Mouse (Mus musculus) neural tube, postnatal 0 days (tissue): ENCODE data around the gene Crb3. TPM values are rescaled to one million over a fixed set of nuclear protein-coding genes. Genes with fewer than 3 reads are reported as not detected.

Experiments used
- polyA plus RNA-seq: library from polyadenylated mRNA; unstranded; fragments of >200 nt; fragmentation: Nextera tagmentation; extraction: Ambion mirVana; gene quantifications from 2 replicates; pipeline ENCODE4 v1.2.1, GENCODE M21; 2015

Crb3 gene
- polyA plus RNA-seq = 2.5 and 3.3 TPM in 2 replicates

DNA sequence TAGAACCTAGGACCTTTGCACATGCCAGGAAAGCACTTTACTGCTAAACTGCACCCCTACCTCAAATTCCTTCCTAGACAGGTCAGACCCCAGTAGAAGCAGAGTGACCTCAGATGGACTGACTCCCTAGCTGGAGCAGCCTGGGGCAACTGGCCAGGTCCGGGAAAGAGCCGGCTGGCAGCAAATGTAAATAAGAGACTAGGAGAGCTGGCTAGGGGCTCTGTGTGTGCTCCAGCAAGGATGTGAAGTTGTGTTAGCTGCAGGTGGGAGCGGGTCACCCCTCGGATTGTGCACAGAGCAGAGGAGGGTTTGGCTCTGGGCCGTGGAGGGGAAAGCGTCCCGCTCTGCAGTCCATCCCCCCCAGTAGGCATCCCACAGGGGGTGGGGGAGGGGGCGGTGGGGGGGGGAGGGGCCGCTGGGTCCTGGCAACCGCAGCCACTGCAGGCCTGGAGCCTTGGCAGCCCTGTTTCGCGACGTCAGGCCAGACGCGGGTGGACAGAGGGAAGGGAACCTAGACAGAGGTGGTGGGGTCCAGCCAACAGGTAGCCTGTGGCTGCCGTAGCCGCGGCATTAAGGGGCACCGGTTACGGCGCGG, at the start of gene Crb3:
Gene Crb3 (plus strand): TSS at position 215 of the 595 bp plus-strand sequence.

DNA sequence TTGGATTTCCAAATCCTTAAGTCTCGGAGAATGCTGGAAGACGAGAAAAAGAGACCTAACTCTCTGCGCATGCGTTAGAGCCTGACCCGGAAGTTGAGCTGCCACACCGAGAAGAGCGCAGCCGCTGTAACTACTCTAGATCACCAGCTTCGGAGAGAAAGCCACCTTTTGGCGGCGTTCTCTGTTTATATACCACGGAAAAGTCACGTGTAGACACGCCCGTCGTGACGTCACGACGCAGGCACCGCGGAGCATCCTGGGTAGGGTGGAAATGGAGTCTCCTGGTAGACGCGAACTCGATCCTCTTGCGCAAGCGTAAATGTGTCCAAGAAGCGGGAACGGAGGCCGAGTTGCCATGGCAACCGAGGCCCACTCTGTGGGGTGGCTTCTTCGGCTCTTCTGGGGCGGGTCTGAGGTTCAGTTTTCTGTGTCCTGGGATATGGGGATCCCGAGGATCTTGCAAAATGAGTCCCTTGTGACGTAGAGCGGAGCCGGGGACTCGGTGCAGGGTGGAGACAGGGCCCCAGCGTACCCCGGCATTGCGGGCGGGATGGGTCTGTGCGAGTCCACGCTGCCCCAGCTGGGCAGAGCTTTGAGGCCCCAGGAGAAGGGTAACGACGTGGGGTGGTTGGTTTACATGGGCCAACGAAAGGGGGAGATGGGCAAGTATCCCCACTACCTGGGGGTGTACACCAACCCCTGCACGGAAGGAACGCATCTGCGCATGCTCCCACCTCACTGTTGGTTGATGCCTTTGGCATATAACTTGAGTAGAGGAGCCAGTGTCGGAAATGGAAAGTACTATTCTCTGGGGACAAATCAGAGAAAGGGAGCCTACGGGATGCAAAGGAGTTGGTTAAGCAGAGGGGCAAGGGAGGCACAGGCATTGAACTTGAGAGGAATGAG, 47.4 kb upstream of the Crb3 start, which contains the start of the genes Gtf2f1 and Gm17949:
Gene Gtf2f1 (minus strand): TSS at position 53 of the 906 bp plus-strand sequence.
Gene Gm17949 (plus strand): TSS at position 234 of the 906 bp plus-strand sequence.

DNA sequence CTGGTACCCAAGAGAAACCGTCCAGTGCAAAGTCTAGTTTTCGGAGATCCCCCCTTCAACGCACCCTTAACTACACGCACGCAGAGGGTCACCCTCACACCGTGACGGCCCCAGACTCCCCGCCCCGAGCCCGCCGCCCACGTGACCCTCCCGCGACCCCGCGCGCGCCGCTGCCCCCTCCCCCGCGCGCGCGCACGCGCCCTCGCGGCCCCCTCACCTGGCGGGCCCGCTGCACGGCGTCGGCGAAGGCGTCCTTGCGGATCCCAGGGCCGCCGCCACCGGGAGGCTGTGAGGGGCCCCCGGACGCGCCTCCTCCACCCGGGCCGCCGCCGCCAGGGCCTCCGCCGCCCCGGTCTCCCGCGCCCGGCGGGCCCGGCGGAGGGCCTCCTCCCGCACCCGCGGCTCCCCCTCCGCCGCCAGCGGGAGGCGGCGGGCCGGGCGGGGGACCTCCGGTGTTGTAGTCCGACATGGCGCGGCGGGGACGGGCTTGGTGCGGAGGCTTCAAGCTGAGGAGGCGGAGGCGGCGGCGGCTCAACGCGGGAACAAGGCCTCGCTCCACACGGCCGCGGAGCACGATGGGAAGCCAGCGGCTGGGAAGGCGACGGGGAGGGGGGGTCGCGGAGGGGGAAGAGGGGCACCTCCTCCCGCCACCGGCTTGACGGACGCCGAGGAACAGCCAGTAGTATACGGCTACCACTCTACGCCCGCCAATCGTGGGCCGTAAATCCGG, 27.8 kb upstream of the Crb3 start, which contains the start of gene Khsrp:
Gene Khsrp (minus strand): TSS at position 592 of the 730 bp plus-strand sequence.

DNA sequence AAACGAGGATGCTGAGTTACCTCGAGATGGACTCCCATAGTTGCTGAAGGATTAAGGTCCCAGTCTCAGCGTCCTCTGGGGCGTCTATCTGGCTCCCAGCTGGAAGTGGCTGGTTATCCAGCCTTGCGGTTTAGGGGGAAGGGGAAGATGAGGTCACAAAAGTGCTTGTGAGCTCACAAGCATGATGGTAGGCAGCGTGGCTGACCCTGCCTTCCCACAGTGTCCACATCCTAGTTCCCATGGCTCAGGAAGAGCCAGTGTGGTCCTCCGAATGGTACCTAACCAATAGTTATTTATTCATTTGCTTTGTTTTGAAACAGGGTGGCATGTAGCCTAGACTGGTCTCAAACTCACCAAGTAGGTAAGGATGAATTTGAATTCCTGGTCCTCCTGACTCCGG, 17.4 kb upstream of the Crb3 start, which contains the start of gene Slc25a41:
Gene Slc25a41 (minus strand): TSS at position 101 of the 400 bp plus-strand sequence.

DNA sequence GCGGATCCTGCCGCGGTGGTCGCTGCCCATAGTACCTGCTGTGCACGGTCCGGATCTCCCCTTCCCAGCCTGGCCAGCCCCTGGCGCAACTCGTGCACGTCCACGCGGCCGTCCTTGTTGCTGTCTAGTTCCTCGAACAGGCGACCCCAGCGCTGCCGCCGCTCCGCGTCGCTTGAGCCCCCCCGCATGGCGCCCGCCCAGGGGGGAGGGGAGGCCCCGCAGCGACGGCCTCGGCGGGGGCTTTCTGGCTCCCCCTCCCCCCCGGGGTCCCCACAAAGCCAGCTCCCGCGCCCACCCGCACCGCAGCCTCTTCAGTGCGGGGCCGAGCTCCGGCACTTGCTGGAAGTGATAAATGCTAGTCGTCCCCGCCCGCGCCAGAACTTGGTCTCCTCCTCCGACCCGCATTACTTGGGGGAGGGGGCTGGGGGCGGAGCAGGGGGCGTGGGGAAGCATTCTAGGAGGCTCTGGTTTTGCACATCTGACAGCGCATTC, 627 bp downstream of the Crb3 start, which contains the start of gene Slc25a23:
Gene Slc25a23 (minus strand): TSS at position 378 of the 492 bp plus-strand sequence.

DNA sequence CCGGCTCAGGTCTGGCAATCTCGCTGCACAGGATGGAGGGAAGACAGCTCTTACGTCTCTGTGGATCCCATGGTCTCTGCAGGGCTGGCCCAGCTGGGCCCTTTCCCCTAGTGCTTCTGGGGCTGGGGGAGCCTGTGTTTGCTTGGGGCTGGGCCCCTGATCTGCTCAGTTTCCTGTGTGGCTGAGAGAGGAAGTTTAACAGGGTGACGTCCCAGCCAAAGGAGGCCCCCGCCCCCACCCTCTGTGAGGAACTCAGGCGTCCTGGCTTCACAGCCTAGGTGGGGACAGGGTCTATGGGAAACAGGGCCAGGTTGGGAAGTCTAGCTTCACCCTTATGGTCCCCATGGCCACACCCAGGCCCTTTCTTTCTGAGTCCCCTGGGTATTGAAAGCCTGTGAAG, 19.4 kb downstream of the Crb3 start, which contains the start of gene Dennd1c:
Gene Dennd1c (minus strand): TSS at position 179 of the 400 bp plus-strand sequence.

DNA sequence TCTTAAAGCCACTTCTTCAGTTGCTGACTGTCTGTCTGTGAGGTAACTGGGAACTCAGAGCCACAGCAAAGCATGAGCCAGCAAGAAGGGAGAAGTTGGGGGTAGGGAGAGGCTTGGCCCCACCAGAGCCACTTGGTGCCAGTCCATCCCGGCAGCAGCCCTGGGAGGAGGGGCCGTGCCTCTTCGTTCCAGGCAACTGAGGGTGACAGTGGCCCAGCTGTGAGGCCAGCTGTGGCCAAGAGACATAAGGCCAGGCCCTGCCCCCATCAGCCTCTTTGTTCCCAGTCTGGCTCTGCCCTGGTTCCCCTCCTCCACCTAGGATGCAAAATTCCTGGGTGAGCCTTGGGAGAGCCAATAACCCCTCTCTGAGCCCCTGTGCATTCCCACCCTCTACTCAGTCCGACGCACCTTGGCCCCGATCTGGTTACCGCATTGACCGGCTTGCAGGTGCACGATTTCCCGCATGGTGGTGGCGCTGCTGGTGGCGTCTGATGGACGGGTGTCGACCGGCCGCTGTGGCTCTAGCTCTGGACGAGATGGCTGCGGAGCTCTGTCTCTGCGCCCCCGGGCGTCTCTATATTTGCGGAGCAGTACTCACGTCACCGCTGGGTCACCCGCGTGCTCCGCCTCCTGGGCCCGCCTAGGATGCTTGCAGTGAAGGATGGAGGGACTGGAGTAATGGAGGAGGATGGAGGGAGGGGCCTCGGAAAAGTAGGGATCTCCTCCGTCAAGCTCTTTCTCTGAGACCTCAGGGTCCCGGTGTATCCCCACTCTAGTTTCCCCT, 28.3 kb downstream of the Crb3 start, which contains the start of gene Tubb4a:
Gene Tubb4a (minus strand): TSS at position 734 of the 784 bp plus-strand sequence.

DNA sequence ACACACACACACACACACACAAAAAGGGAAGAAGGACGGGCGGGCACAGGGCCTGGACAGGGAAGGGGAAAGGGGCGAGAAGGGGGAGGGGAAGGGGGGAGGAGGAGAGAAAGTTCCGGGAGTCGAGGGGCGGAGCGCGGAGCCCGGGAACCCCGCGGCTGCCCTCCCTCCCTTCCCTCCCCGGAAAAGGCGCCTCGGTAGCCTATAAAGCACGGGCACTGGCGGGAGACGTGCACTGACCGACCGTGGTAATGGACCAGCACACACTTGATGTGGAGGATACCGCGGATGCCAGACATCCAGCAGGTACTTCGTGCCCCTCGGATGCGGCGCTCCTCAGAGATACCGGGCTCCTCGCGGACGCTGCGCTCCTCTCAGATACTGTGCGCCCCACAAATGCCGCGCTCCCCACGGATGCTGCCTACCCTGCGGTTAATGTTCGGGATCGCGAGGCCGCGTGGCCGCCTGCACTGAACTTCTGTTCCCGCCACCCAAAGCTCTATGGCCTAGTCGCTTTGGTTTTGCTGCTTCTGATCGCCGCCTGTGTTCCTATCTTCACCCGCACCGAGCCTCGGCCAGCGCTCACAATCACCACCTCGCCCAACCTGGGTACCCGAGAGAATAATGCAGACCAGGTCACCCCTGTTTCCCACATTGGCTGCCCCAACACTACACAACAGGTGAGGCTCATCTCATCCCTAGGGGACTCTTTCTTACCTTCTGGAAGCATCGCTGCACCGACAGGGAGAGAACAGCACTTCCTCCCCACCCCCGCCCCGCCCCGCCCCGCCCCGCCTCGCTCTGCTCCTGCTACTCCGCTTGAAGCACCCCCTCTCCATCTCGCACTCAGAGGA, 46.5 kb downstream of the Crb3 start, which contains the start of gene Tnfsf9:
Gene Tnfsf9 (plus strand): TSS at position 145 of the 854 bp plus-strand sequence.

Other genes with a start within 250 kb of the Crb3 start
- 3.5 and 4.8 TPM in 2 replicates for gene Rfx2, start 228.1 kb upstream of the Crb3 start, polyA plus RNA-seq
- not detected in 2 replicates for gene Acsbg2, start 184.7 kb upstream of the Crb3 start, polyA plus RNA-seq
- 0.15 and 0.24 TPM in 2 replicates for gene 1700061G19Rik, start 183.6 kb upstream of the Crb3 start, polyA plus RNA-seq
- 51.9 and 56.7 TPM in 2 replicates for gene Mllt1, start 123.7 kb upstream of the Crb3 start, polyA plus RNA-seq
- gene Acer1, start 77.0 kb upstream of the Crb3 start, polyA plus RNA-seq = not detected in 2 replicates
- 171 and 179 TPM in 2 replicates for gene Clpp, start 68.8 kb upstream of the Crb3 start, polyA plus RNA-seq
- gene Alkbh7, start 61.8 kb upstream of the Crb3 start, polyA plus RNA-seq = 81.0 and 82.8 TPM in 2 replicates
- 0.62 TPM in 1 of 2 replicates, not detected in the other for gene Pspn, start 59.1 kb upstream of the Crb3 start, polyA plus RNA-seq
- 47.1 and 52.5 TPM in 2 replicates for gene Gtf2f1, start 47.8 kb upstream of the Crb3 start, polyA plus RNA-seq
- 0.39 TPM in 2 replicates for gene Gm17949, start 47.6 kb upstream of the Crb3 start, polyA plus RNA-seq
- gene Khsrp, start 27.6 kb upstream of the Crb3 start, polyA plus RNA-seq = 27.2 and 28.1 TPM in 2 replicates
- gene Slc25a41, start 17.5 kb upstream of the Crb3 start, polyA plus RNA-seq = not detected in 2 replicates
- gene Slc25a23, start 758 bp downstream of the Crb3 start, polyA plus RNA-seq = 54.5 and 58.2 TPM in 2 replicates
- 2.1 and 2.5 TPM in 2 replicates for gene Dennd1c, start 19.4 kb downstream of the Crb3 start, polyA plus RNA-seq
- 282 and 305 TPM in 2 replicates for gene Tubb4a, start 28.7 kb downstream of the Crb3 start, polyA plus RNA-seq
- gene Tnfsf9, start 46.2 kb downstream of the Crb3 start, polyA plus RNA-seq = 5.9 and 6.7 TPM in 2 replicates
- gene Cd70, start 90.7 kb downstream of the Crb3 start, polyA plus RNA-seq = 1.4 and 2.6 TPM in 2 replicates
- gene Tnfsf14, start 135.1 kb downstream of the Crb3 start, polyA plus RNA-seq = not detected in 2 replicates
- 1.3 and 1.7 TPM in 2 replicates for gene C3, start 169.0 kb downstream of the Crb3 start, polyA plus RNA-seq
- gene Gpr108, start 189.3 kb downstream of the Crb3 start, polyA plus RNA-seq = 23.7 and 24.6 TPM in 2 replicates
- gene Trip10, start 190.3 kb downstream of the Crb3 start, polyA plus RNA-seq = 8.9 and 9.1 TPM in 2 replicates
- 2.4 and 2.5 TPM in 2 replicates for gene Vav1, start 220.0 kb downstream of the Crb3 start, polyA plus RNA-seq